Mouse (Mus musculus) adipocyte (in vitro differentiated cells): Measurements from ENCODE around the gene Igfn1.

ENCODE experiments used
- DNase-seq: peaks from one replicate; pipeline ENCODE4 v3.0.0-alpha.2; 2016; ENCODE audit warnings: low spot score

Igfn1 gene

GRCm38 (mm10) chr1:136006292-136006748, at the start of gene Igfn1:
Igfn1 (minus strand) TSS chr1:136006342.
- no peak for DNase-seq

GRCm38 (mm10) chr1:136055771-136056170, 49.6 kb upstream of the Igfn1 start:
- no peak for DNase-seq

- no peak for DNase-seq
These were observed 46.4 kb upstream of the Igfn1 start, which contains the start of gene Cacna1s for GRCm38 (mm10) chr1:136052547-136052946. Cacna1s (plus strand) TSS chr1:136052750.

GRCm38 (mm10) chr1:136051465-136051864, 45.3 kb upstream of the Igfn1 start:
- peak; percentile 73 for DNase-seq

- DNase-seq: no peak
These were observed 44.8 kb upstream of the Igfn1 start for GRCm38 (mm10) chr1:136051013-136051315.

GRCm38 (mm10) chr1:136050312-136051012, 44.3 kb upstream of the Igfn1 start, which contains the start of gene Ascl5:
Ascl5 (plus strand) TSS chr1:136050804.
- DNase-seq: no peak

GRCm38 (mm10) chr1:136047894-136048293, 41.8 kb upstream of the Igfn1 start:
- DNase-seq: no peak

- DNase-seq: peak; percentile 29
These were observed 41.3 kb upstream of the Igfn1 start for GRCm38 (mm10) chr1:136047432-136047831.

- DNase-seq: peak; percentile 53
These were observed 39.6 kb upstream of the Igfn1 start for GRCm38 (mm10) chr1:136045774-136046173.

GRCm38 (mm10) chr1:136040874-136041273, 34.7 kb upstream of the Igfn1 start:
- DNase-seq: peak; percentile 11

GRCm38 (mm10) chr1:136040452-136040851, 34.3 kb upstream of the Igfn1 start:
- DNase-seq: no peak

- no peak for DNase-seq
These were observed 32.8 kb upstream of the Igfn1 start for GRCm38 (mm10) chr1:136038746-136039538.

GRCm38 (mm10) chr1:136032961-136033360, 26.8 kb upstream of the Igfn1 start:
- no peak for DNase-seq

GRCm38 (mm10) chr1:136031697-136032096, 25.6 kb upstream of the Igfn1 start:
- DNase-seq: no peak

GRCm38 (mm10) chr1:136030201-136030600, 24.1 kb upstream of the Igfn1 start:
- no peak for DNase-seq

GRCm38 (mm10) chr1:136018390-136019189, 12.4 kb upstream of the Igfn1 start:
- no peak for DNase-seq

GRCm38 (mm10) chr1:136017907-136018313, 11.8 kb upstream of the Igfn1 start:
- peak; percentile 97 for DNase-seq

- DNase-seq: no peak
These were observed 11.2 kb upstream of the Igfn1 start for GRCm38 (mm10) chr1:136017307-136017706.

- DNase-seq: no peak
These were observed 8.8 kb upstream of the Igfn1 start for GRCm38 (mm10) chr1:136014796-136015502.

- DNase-seq: no peak
These were observed 7.4 kb upstream of the Igfn1 start for GRCm38 (mm10) chr1:136013513-136013912.

- DNase-seq: no peak
These were observed 4.1 kb upstream of the Igfn1 start for GRCm38 (mm10) chr1:136010247-136010646.

- no peak for DNase-seq
These were observed 2.0 kb upstream of the Igfn1 start for GRCm38 (mm10) chr1:136008159-136008533.
